Mouse (Mus musculus): ENCODE data around the gene Tbrg1.

DNA sequence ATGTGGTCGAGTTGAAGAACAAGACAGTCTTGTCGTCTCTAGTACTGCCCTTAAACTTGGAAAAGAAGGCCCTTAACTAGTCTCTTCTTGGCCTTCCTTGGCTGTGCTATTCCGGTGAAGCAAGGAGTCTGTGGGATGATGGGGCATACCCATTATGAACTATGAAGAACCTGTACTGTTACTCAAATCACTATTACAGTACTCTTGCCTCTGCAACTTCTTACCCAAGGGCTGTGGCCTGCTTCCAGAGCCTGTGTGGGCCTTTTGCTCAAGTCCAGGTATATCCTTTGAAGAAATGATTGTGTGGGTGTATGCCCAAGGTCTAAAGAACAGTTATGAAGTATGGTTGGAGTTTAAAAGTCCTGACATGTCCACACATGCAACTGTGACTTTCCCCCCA lies 13.1 kb upstream of the Tbrg1 start:
- TF ChIP-seq TAL1 (IDR thresholded peaks at IDR 0.05; ENCODE audit: low read length), result no peak
- TF ChIP-seq GATA1 (IDR thresholded peaks at IDR 0.05; ENCODE audit: low read length), result no peak
